Comparison of ENCODE assay signal across 8 mouse cellular contexts in genomic region chr11:3289302-3289802, GRCm38 (mm10). TPM values are rescaled to one million over a fixed set of nuclear protein-coding genes. Genes with fewer than 3 reads are reported as not detected.
A peak's percentile ranks its signal among the peaks of the same experiment; 100 is the strongest.
DNase-seq lines count a peak whose midpoint lies in the region; ATAC-seq and TF ChIP-seq lines count a peak whose summit lies in the region.

No protein-coding gene starts in this region.

- no peak for TF ChIP-seq EP300 in heart, postnatal 0 days (IDR thresholded peaks at IDR 0.05; ENCODE audit: low read depth)

- WGBS in heart, postnatal 0 days = 0% methylated on average over 17 of the region's 40 CpGs
- 1% methylated on average over 34 of the region's 40 CpGs for WGBS in neural tube, embryonic 14.5 days

- H3K9ac ChIP-seq in heart, postnatal 0 days (replicated peaks; ENCODE audit: low read depth, low read length) = peak overlapping the region; percentile 69
- H3K9ac ChIP-seq in neural tube, embryonic 14.5 days (replicated peaks; ENCODE audit: low read depth, low read length) = peak overlapping the region; percentile 97

- H3ac ChIP-seq in C2C12 (ENCODE audit: control insufficient read depth, insufficient read length, low read depth) = peak overlapping the region; percentile 98

- TF ChIP-seq CTCF in C2C12 (IDR thresholded peaks at IDR 0.05; ENCODE audit: control insufficient read depth, insufficient read depth, insufficient read length) = no peak
- TF ChIP-seq CTCF in heart, postnatal 0 days (IDR thresholded peaks at IDR 0.05; ENCODE audit: low read depth) = no peak

- peaks cover 59% of the 10 kb centered on the region for H3K4me1 ChIP-seq in erythroblast, embryonic 14.5 days (ENCODE audit: control insufficient read depth)
- peaks cover 33% of the 10 kb centered on the region for H3K4me1 ChIP-seq in heart, postnatal 0 days (ENCODE audit: control insufficient read depth, insufficient read depth)
- peaks cover 31% of the 10 kb centered on the region for H3K4me1 ChIP-seq in neural tube, embryonic 14.5 days (ENCODE audit: control insufficient read depth, insufficient read depth, low read length)

- H3K4me2 ChIP-seq in heart, postnatal 0 days (ENCODE audit: low read depth, low read length) = peak overlapping the region; percentile 97
- H3K4me2 ChIP-seq in neural tube, embryonic 14.5 days (ENCODE audit: low read depth, low read length) = peak overlapping the region; percentile 100

- peaks cover 29% of the 10 kb centered on the region for H3K36me3 ChIP-seq in C2C12 (ENCODE audit: control insufficient read depth, insufficient read depth)
- peaks cover 19% of the 10 kb centered on the region for H3K36me3 ChIP-seq in erythroblast, embryonic 14.5 days (ENCODE audit: control insufficient read depth)
- H3K36me3 ChIP-seq in heart, postnatal 0 days (replicated peaks; ENCODE audit: control insufficient read depth, insufficient read depth, low read length) = peaks cover 14% of the 10 kb centered on the region
- peaks cover 8% of the 10 kb centered on the region for H3K36me3 ChIP-seq in neural tube, embryonic 14.5 days (ENCODE audit: control insufficient read depth, insufficient read depth, low read length)

- H3K4me3 ChIP-seq in C2C12 (ENCODE audit: insufficient read depth, poor library complexity, severe bottlenecking) = peak overlapping the region; percentile 77
- peak overlapping the region; percentile 92 for H3K4me3 ChIP-seq in erythroblast, embryonic 14.5 days (replicated peaks)
- peak overlapping the region; percentile 68 for H3K4me3 ChIP-seq in heart, postnatal 0 days (ENCODE audit: low read depth, low read length)
- H3K4me3 ChIP-seq in neural tube, embryonic 14.5 days (ENCODE audit: low read depth, low read length) = peak overlapping the region; percentile 81

- ATAC-seq in heart, postnatal 0 days (ENCODE audit: insufficient read depth, low read depth) = peak; percentile 80
- ATAC-seq in neural tube, embryonic 14.5 days (ENCODE audit: low read depth) = peak; percentile 79

- no peaks in the 10 kb centered on the region for H3K9me3 ChIP-seq in erythroblast, embryonic 14.5 days (ENCODE audit: control insufficient read depth, low read length)
- no peaks in the 10 kb centered on the region for H3K9me3 ChIP-seq in heart, postnatal 0 days (replicated peaks; ENCODE audit: control insufficient read depth, low read length)
- H3K9me3 ChIP-seq in neural tube, embryonic 14.5 days (ENCODE audit: control insufficient read depth, low read length) = no peaks in the 10 kb centered on the region

- no peaks in the 10 kb centered on the region for H3K27me3 ChIP-seq in C2C12 (ENCODE audit: control insufficient read depth, insufficient read depth, insufficient read length)
- peaks cover 20% of the 10 kb centered on the region for H3K27me3 ChIP-seq in erythroblast, embryonic 14.5 days (ENCODE audit: control insufficient read depth)
- H3K27me3 ChIP-seq in heart, postnatal 0 days (ENCODE audit: control insufficient read depth, insufficient read depth, low read length) = no peaks in the 10 kb centered on the region
- no peaks in the 10 kb centered on the region for H3K27me3 ChIP-seq in neural tube, embryonic 14.5 days (ENCODE audit: control insufficient read depth, insufficient read depth, low read length)

- DNase-seq in adrenal gland, postnatal 25 days = peak; percentile 81
- peak; percentile 85 for DNase-seq in heart, postnatal 0 days (ENCODE audit: low spot score)
- DNase-seq in kidney, postnatal 25 days = peak; percentile 76 to 95
- DNase-seq in lung, adult 18-20 months = peak; percentile 74 to 81
- DNase-seq in testis, postnatal 14 days (ENCODE audit: low spot score) = peak; percentile 84

- peaks cover 44% of the 10 kb centered on the region for H3K79me2 ChIP-seq in C2C12 (ENCODE audit: control insufficient read depth, insufficient read depth)

- peaks cover 39% of the 10 kb centered on the region for H3K79me3 ChIP-seq in C2C12 (ENCODE audit: low read depth)

- H3K27ac ChIP-seq in heart, postnatal 0 days (ENCODE audit: low read depth) = peak overlapping the region; percentile 98
- H3K27ac ChIP-seq in neural tube, embryonic 14.5 days (ENCODE audit: low read depth, low read length) = peak overlapping the region; percentile 100

TF ChIP-seq in C2C12, 6 proteins besides CTCF, POLR2A, EP300 and RAD21:
- TF ChIP-seq MYOD1 (IDR thresholded peaks at IDR 0.05; ENCODE audit: control insufficient read depth, insufficient read length, low read depth) (no peak), USF1 (IDR thresholded peaks at IDR 0.05; ENCODE audit: low read depth) (no peak), CEBPB (IDR thresholded peaks at IDR 0.05; ENCODE audit: low read depth) (no peak), FOSL1 (IDR thresholded peaks at IDR 0.05; ENCODE audit: insufficient read depth, low read length, poor library complexity, severe bottlenecking) (no peak), MYOG (IDR thresholded peaks at IDR 0.05; ENCODE audit: control insufficient read depth, extremely low read depth, insufficient read length) (no peak), MAX (IDR thresholded peaks at IDR 0.05) (no peak)

RNA-seq across cellular contexts. Expression of gene Patz1, which starts 0.7 kb away (rescaled TPM):
- polyA plus RNA-seq in C2C12 (2012; fragmentation: generic; extraction: Trizol) = 29.6 TPM
- total RNA-seq in adrenal gland, postnatal 25 days (2021) = 33.2 and 51.0 TPM in 2 replicates
- 1.8 and 2.0 TPM in 2 replicates for polyA plus RNA-seq in erythroblast, embryonic 14.5 days (2012)
- 35.6 and 56.8 TPM in 2 replicates for total RNA-seq in heart, postnatal 0 days (2014; rRNA removed; ENCODE audit: low replicate concordance)
- 13.1 and 14.0 TPM in 2 replicates for polyA plus RNA-seq in heart, postnatal 0 days (2015; fragmentation: Nextera tagmentation; extraction: Ambion mirVana)
- polyA plus RNA-seq in neural tube, embryonic 14.5 days (2014; fragmentation: Nextera tagmentation; extraction: Ambion mirVana) = 42.8 and 55.0 TPM in 2 replicates

RNA-seq across cellular contexts. Expression of gene Drg1, which starts 23.1 kb away (rescaled TPM):
- 136 TPM for polyA plus RNA-seq in C2C12 (2012; fragmentation: generic; extraction: Trizol)
- total RNA-seq in adrenal gland, postnatal 25 days (2021) = 90.8 and 117 TPM in 2 replicates
- polyA plus RNA-seq in erythroblast, embryonic 14.5 days (2012) = 3.4 and 5.6 TPM in 2 replicates
- 52.8 and 55.1 TPM in 2 replicates for total RNA-seq in heart, postnatal 0 days (2014; rRNA removed; ENCODE audit: low replicate concordance)
- 128 and 134 TPM in 2 replicates for polyA plus RNA-seq in heart, postnatal 0 days (2015; fragmentation: Nextera tagmentation; extraction: Ambion mirVana)
- polyA plus RNA-seq in neural tube, embryonic 14.5 days (2014; fragmentation: Nextera tagmentation; extraction: Ambion mirVana) = 190 and 221 TPM in 2 replicates

RNA-seq across cellular contexts. Expression of gene Pik3ip1, which starts 40.8 kb away (rescaled TPM):
- 0.71 TPM for polyA plus RNA-seq in C2C12 (2012; fragmentation: generic; extraction: Trizol)
- 13.1 and 18.5 TPM in 2 replicates for total RNA-seq in adrenal gland, postnatal 25 days (2021)
- 0.07 TPM in 1 of 2 replicates, not detected in the other for polyA plus RNA-seq in erythroblast, embryonic 14.5 days (2012)
- total RNA-seq in heart, postnatal 0 days (2014; rRNA removed; ENCODE audit: low replicate concordance) = 22.3 and 57.6 TPM in 2 replicates
- 44.7 and 65.9 TPM in 2 replicates for polyA plus RNA-seq in heart, postnatal 0 days (2015; fragmentation: Nextera tagmentation; extraction: Ambion mirVana)
- polyA plus RNA-seq in neural tube, embryonic 14.5 days (2014; fragmentation: Nextera tagmentation; extraction: Ambion mirVana) = 24.2 and 29.4 TPM in 2 replicates

Comparison
In these comparisons a context has a peak if more than half of its experiments do, and no peak if none do; other contexts are left out.
1. Peak in every context shown above with its lines: DNase-seq, ATAC-seq, H3K4me3 ChIP-seq and H3K27ac ChIP-seq.
2. RNA of gene Drg1, which starts 23.1 kb away (polyA plus RNA-seq): 190 to 221 TPM in neural tube, embryonic 14.5 days, 136 TPM in C2C12 (single experiment) and 128 to 134 TPM in heart, postnatal 0 days; 3.4 to 5.6 TPM in erythroblast, embryonic 14.5 days; every median in the first group is over 10 times any median in the second.
3. RNA of gene Pik3ip1, which starts 40.8 kb away (polyA plus RNA-seq): 44.7 to 65.9 TPM in heart, postnatal 0 days and 24.2 to 29.4 TPM in neural tube, embryonic 14.5 days; 0.71 TPM in C2C12 (single experiment) and 0.07 TPM in erythroblast, embryonic 14.5 days; every median in the first group is over 10 times any median in the second.